Mouse (Mus musculus) R1 (cell line): ENCODE data around the gene Gm21921.
"Not testable (repeated sequence)": the region's sequence is repeated elsewhere in the genome, so short reads cannot be mapped to it uniquely, and the experiment has no call there.

Source experiments
- DNase-seq: peaks from one replicate; pipeline ENCODE4 v3.0.0-alpha.2; 2018; ENCODE audit warnings: low read depth, low spot score

Gene Gm21921

DNA sequence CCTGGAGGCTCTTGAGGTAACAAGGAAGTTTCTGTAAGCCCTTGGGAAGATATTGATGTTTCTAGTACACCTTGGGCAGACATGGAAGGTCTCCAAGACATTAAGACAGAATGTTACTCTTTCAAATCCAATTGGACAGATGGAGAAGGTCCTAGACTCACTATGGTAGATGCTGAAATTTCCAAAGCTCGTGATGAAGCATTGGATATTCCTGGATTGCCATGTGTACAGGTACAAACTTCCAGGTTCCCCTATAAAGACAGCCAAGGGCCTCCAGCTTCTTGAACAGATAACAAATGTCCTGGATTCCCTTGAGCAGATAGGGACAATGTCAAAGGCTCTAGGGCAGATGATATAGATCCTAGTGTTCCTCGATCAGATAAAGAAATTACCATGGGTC is at the start of gene Gm21921:
Gm21921 (minus strand) TSS at position 101 of the 400 bp plus-strand sequence.
- not testable (repeated sequence) for DNase-seq
